Comparison of ENCODE assay signal across 7 mouse cellular contexts in the genomic region with DNA sequence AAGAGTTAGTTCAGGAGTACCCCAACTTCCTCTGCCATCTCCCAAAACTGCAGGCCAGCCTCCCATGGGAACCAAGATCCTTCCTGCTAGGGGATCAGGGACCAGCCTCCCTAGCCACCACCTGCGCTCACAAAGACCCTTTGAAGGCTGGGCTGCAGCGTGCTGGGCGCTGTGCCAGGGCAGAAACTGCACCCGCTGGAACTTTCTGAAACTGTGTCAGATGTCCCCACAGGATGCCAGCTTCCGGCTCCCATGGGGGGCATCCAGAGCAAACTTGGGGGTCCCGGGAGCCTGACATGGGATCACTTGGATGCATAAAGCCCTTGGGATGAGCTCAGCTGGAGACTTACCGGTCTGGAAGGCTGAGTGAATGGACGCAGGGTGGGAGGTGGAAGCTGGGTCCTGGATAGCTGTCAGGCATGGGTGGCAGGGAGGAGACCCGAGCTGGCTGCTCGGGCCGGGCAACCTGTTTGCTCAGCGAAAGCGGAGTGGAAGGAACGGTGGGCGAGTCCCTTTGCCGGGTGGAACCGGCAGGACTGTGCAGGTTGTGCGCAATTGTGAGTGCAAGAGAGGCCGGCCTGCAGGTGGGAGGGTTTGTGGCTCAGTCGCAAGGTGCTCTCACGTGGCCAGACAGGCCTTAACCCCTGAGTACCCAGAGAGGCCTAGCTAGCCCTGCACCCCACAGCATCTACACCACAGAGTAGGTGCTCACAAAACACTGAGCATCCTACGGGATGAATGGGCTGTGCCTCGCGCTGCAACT. TPM values are rescaled to one million over a fixed set of nuclear protein-coding genes. Genes with fewer than 3 reads are reported as not detected.
DNase-seq lines count a peak whose midpoint lies in the region; ATAC-seq and TF ChIP-seq lines count a peak whose summit lies in the region.

No protein-coding gene starts in this region.

- peak overlapping the region; percentile 54 for H3K27ac ChIP-seq in kidney, postnatal 0 days
- no peak overlapping the region for H3K27ac ChIP-seq in midbrain, embryonic 14.5 days (replicated peaks; ENCODE audit: low read depth, low read length)
- no peak overlapping the region for H3K27ac ChIP-seq in heart, embryonic 11.5 days (ENCODE audit: low read depth, low read length)

- no peaks in the 10 kb centered on the region for H3K27me3 ChIP-seq in kidney, postnatal 0 days (ENCODE audit: insufficient read depth, low read length)
- peaks cover 22% of the 10 kb centered on the region for H3K27me3 ChIP-seq in midbrain, embryonic 14.5 days (ENCODE audit: control insufficient read depth, insufficient read depth, low read length)
- peaks cover 32% of the 10 kb centered on the region for H3K27me3 ChIP-seq in heart, embryonic 11.5 days (ENCODE audit: control insufficient read depth, insufficient read depth, low read length)

- H3K9ac ChIP-seq in kidney, postnatal 0 days (ENCODE audit: low read depth, low read length), result peak overlapping the region; percentile 37; the same call in 1 of the 2 replicates
- H3K9ac ChIP-seq in midbrain, embryonic 14.5 days (replicated peaks; ENCODE audit: low read length), result no peak overlapping the region
- no peak overlapping the region for H3K9ac ChIP-seq in heart, embryonic 11.5 days (ENCODE audit: low read depth, low read length)

- no peaks in the 10 kb centered on the region for H3K36me3 ChIP-seq in kidney, postnatal 0 days (ENCODE audit: insufficient read depth, low read length)
- H3K36me3 ChIP-seq in midbrain, embryonic 14.5 days (ENCODE audit: control insufficient read depth, insufficient read depth, low read length), result no peaks in the 10 kb centered on the region
- H3K36me3 ChIP-seq in heart, embryonic 11.5 days (ENCODE audit: control insufficient read depth, insufficient read depth, low read length), result no peaks in the 10 kb centered on the region

- 17% methylated on average over 24 of the region's 24 CpGs for WGBS in kidney, postnatal 0 days
- 11% methylated on average over 24 of the region's 24 CpGs for WGBS in midbrain, embryonic 14.5 days
- WGBS in heart, embryonic 11.5 days (ENCODE audit: insufficient replicate concordance), result 19% methylated on average over 24 of the region's 24 CpGs

- no peaks in the 10 kb centered on the region for H3K9me3 ChIP-seq in kidney, postnatal 0 days (replicated peaks; ENCODE audit: low read length)
- no peaks in the 10 kb centered on the region for H3K9me3 ChIP-seq in midbrain, embryonic 14.5 days (ENCODE audit: control insufficient read depth, low read length)
- no peaks in the 10 kb centered on the region for H3K9me3 ChIP-seq in heart, embryonic 11.5 days (replicated peaks; ENCODE audit: control insufficient read depth, low read length)

- H3K4me2 ChIP-seq in kidney, postnatal 0 days (ENCODE audit: low read length), result peak overlapping the region; percentile 41
- 0 out of 2 replicates have a peak overlapping the region, but pooled peaks have one; percentile 6 for H3K4me2 ChIP-seq in midbrain, embryonic 14.5 days (ENCODE audit: low read length)
- H3K4me2 ChIP-seq in heart, embryonic 11.5 days, result no peak overlapping the region

- H3K4me3 ChIP-seq in kidney, postnatal 0 days (replicated peaks; ENCODE audit: low read depth, low read length), result peak overlapping the region; percentile 18; the same call in 1 of the 2 replicates
- H3K4me3 ChIP-seq in midbrain, embryonic 14.5 days (replicated peaks; ENCODE audit: low read depth, low read length), result no peak overlapping the region
- H3K4me3 ChIP-seq in heart, embryonic 11.5 days (ENCODE audit: low read depth, low read length), result no peak overlapping the region

- DNase-seq in ES-CJ7 (ENCODE audit: low read depth, low spot score) (peak; percentile 61), R1 (ENCODE audit: low read depth, low spot score) (peak; percentile 57)
- DNase-seq in kidney, postnatal 0 days (ENCODE audit: low spot score), result no peak
- peak; percentile 33 for DNase-seq in midbrain, embryonic 14.5 days
- no peak for DNase-seq in adrenal gland, postnatal 36 days
- DNase-seq in adrenal gland, postnatal 14 days, result no peak

- no peak for TF ChIP-seq CTCF in kidney, postnatal 0 days (IDR thresholded peaks at IDR 0.05; ENCODE audit: low read depth)

- H3K4me1 ChIP-seq in kidney, postnatal 0 days (replicated peaks; ENCODE audit: insufficient read depth, low read length), result peaks cover 20% of the 10 kb centered on the region
- H3K4me1 ChIP-seq in midbrain, embryonic 14.5 days (ENCODE audit: control insufficient read depth, insufficient read depth, low read length), result peaks cover 29% of the 10 kb centered on the region
- H3K4me1 ChIP-seq in heart, embryonic 11.5 days (ENCODE audit: control insufficient read depth, insufficient read depth, low read length), result peaks cover 32% of the 10 kb centered on the region

- ATAC-seq in kidney, postnatal 0 days (replicated peaks; ENCODE audit: low FRiP score, low read depth), result no peak
- no peak for ATAC-seq in midbrain, embryonic 14.5 days (ENCODE audit: low FRiP score, low TSS enrichment)
- no peak for ATAC-seq in heart, embryonic 11.5 days (replicated peaks; ENCODE audit: insufficient number of reproducible peaks, low FRiP score, low TSS enrichment)

RNA-seq across cellular contexts. Expression of a gene that starts 0.5 kb away (rescaled TPM):
- polyA plus RNA-seq in kidney, postnatal 0 days (2015; fragmentation: Nextera tagmentation; extraction: Ambion mirVana), result 19.0 and 19.1 TPM in 2 replicates
- 4.4 and 5.7 TPM in 2 replicates for polyA plus RNA-seq in midbrain, embryonic 14.5 days (2014; fragmentation: Nextera tagmentation; extraction: Ambion mirVana)
- under 1 TPM; 0.23 to 0.26 TPM for total RNA-seq in adrenal gland, postnatal 36 days (2021)
- total RNA-seq in adrenal gland, postnatal 14 days (2021), result 0.90 and 1.6 TPM in 2 replicates
- polyA plus RNA-seq in heart, embryonic 11.5 days (2014; fragmentation: Nextera tagmentation; extraction: Ambion mirVana), result 0.90 and 1.4 TPM in 2 replicates

RNA-seq across cellular contexts. Expression of a gene that starts 1.9 kb away (rescaled TPM):
- polyA plus RNA-seq in kidney, postnatal 0 days (2015; fragmentation: Nextera tagmentation; extraction: Ambion mirVana), result 37.8 and 39.3 TPM in 2 replicates
- polyA plus RNA-seq in midbrain, embryonic 14.5 days (2014; fragmentation: Nextera tagmentation; extraction: Ambion mirVana), result 102 and 132 TPM in 2 replicates
- 10 to 100 TPM; 37.2 to 40.9 TPM for total RNA-seq in adrenal gland, postnatal 36 days (2021)
- 38.7 and 46.9 TPM in 2 replicates for total RNA-seq in adrenal gland, postnatal 14 days (2021)
- 30.2 and 32.1 TPM in 2 replicates for polyA plus RNA-seq in heart, embryonic 11.5 days (2014; fragmentation: Nextera tagmentation; extraction: Ambion mirVana)

RNA-seq across cellular contexts. Expression of a gene that starts 24.1 kb away (rescaled TPM):
- 55.7 and 60.5 TPM in 2 replicates for polyA plus RNA-seq in kidney, postnatal 0 days (2015; fragmentation: Nextera tagmentation; extraction: Ambion mirVana)
- 25.1 and 27.5 TPM in 2 replicates for polyA plus RNA-seq in midbrain, embryonic 14.5 days (2014; fragmentation: Nextera tagmentation; extraction: Ambion mirVana)
- 100 to 1,000 TPM in 1 of 2 experiments, 10 to 100 TPM in 1; 78.8 to 109 TPM for total RNA-seq in adrenal gland, postnatal 36 days (2021)
- total RNA-seq in adrenal gland, postnatal 14 days (2021), result 95.0 and 100 TPM in 2 replicates
- polyA plus RNA-seq in heart, embryonic 11.5 days (2014; fragmentation: Nextera tagmentation; extraction: Ambion mirVana), result 41.2 and 44.1 TPM in 2 replicates

RNA-seq across cellular contexts. Expression of a gene that starts 24.1 kb away (rescaled TPM):
- polyA plus RNA-seq in kidney, postnatal 0 days (2015; fragmentation: Nextera tagmentation; extraction: Ambion mirVana), result 259 and 283 TPM in 2 replicates
- polyA plus RNA-seq in midbrain, embryonic 14.5 days (2014; fragmentation: Nextera tagmentation; extraction: Ambion mirVana), result 121 and 152 TPM in 2 replicates
- 100 to 1,000 TPM; 121 to 141 TPM for total RNA-seq in adrenal gland, postnatal 36 days (2021)
- total RNA-seq in adrenal gland, postnatal 14 days (2021), result 108 and 113 TPM in 2 replicates
- polyA plus RNA-seq in heart, embryonic 11.5 days (2014; fragmentation: Nextera tagmentation; extraction: Ambion mirVana), result 247 and 257 TPM in 2 replicates

RNA-seq across cellular contexts. Expression of a gene that starts 30.0 kb away (rescaled TPM):
- polyA plus RNA-seq in kidney, postnatal 0 days (2015; fragmentation: Nextera tagmentation; extraction: Ambion mirVana), result 24.5 and 26.4 TPM in 2 replicates
- polyA plus RNA-seq in midbrain, embryonic 14.5 days (2014; fragmentation: Nextera tagmentation; extraction: Ambion mirVana), result 22.6 and 22.8 TPM in 2 replicates
- 10 to 100 TPM; 37.9 to 39.1 TPM for total RNA-seq in adrenal gland, postnatal 36 days (2021)
- 33.1 and 40.7 TPM in 2 replicates for total RNA-seq in adrenal gland, postnatal 14 days (2021)
- polyA plus RNA-seq in heart, embryonic 11.5 days (2014; fragmentation: Nextera tagmentation; extraction: Ambion mirVana), result 20.2 and 25.0 TPM in 2 replicates

Comparison
In these comparisons a context has a peak if more than half of its experiments do, and no peak if none do; other contexts are left out.
1. DNase-seq: peak in ES-CJ7 (single experiment), R1 (single experiment) and midbrain, embryonic 14.5 days (single experiment); none in kidney, postnatal 0 days (single experiment), adrenal gland, postnatal 36 days (0 of 2) and adrenal gland, postnatal 14 days (single experiment).